Mouse (Mus musculus) ES-Bruce4 (cell line): ENCODE results near the gene Gm45618. TPM values are rescaled to one million over a fixed set of nuclear protein-coding genes. Genes with fewer than 3 reads are reported as not detected.
"Not testable (repeated sequence)": the region's sequence is repeated elsewhere in the genome, so short reads cannot be mapped to it uniquely, and the experiment has no call there.

Source experiments
- H3K27ac ChIP-seq: 2 replicates; pipeline ENCODE4 v1.5.1; 2012; ENCODE audit warnings: low read length, inconsistent platforms; ENCODE audit not compliant: insufficient read depth
- H3K27me3 ChIP-seq: 2 replicates; pipeline ENCODE4 v1.6.1; 2012; ENCODE audit warnings: mild to moderate bottlenecking, low read length, inconsistent platforms; ENCODE audit not compliant: control insufficient read depth, poor library complexity, insufficient read depth, severe bottlenecking
- H3K36me3 ChIP-seq: 2 replicates; pipeline ENCODE4 v1.6.1; 2012; ENCODE audit warnings: inconsistent platforms, mild to moderate bottlenecking, low read length, moderate library complexity; ENCODE audit not compliant: control insufficient read depth, poor library complexity, insufficient read depth, severe bottlenecking
- H3K4me1 ChIP-seq: one replicate; pipeline ENCODE4 v1.8.1; 2011; ENCODE audit warnings: low read length; ENCODE audit not compliant: control insufficient read depth, insufficient read depth
- H3K4me3 ChIP-seq: 2 replicates; pipeline ENCODE4 v1.5.1; 2011; ENCODE audit warnings: low read depth, mild to moderate bottlenecking, low read length
- H3K9ac ChIP-seq: 2 replicates; pipeline ENCODE4 v1.6.1; 2012; ENCODE audit warnings: low read depth, mild to moderate bottlenecking, inconsistent platforms; ENCODE audit not compliant: poor library complexity, severe bottlenecking
- H3K9me3 ChIP-seq: replicated peaks from 2 replicates; pipeline ENCODE4 v1.6.1; 2012; ENCODE audit warnings: mild to moderate bottlenecking, low read length, inconsistent platforms; ENCODE audit not compliant: control insufficient read depth, poor library complexity, insufficient read depth, severe bottlenecking
- CTCF ChIP-seq: IDR thresholded peaks from one replicate; pipeline ENCODE4 v1.8.1; 2011; ENCODE audit warnings: low read depth, low read length
- EP300 ChIP-seq: IDR thresholded peaks from 2 replicates; pipeline ENCODE4 v1.6.1; 2011; ENCODE audit warnings: low read depth, low read length; ENCODE audit not compliant: insufficient read depth
- POLR2A ChIP-seq: IDR thresholded peaks from one replicate; pipeline ENCODE4 v1.8.1; 2011; ENCODE audit warnings: low read length; ENCODE audit not compliant: insufficient read depth
- polyA plus RNA-seq: library from polyadenylated mRNA; stranded (reverse); fragments of >200 nt; gene quantifications from 2 replicates; pipeline ENCODE4 v1.2.4, GENCODE M21; 2011; ENCODE audit warnings: low read depth; ENCODE audit not compliant: missing spikeins, insufficient read depth, insufficient read length

Gene Gm45618
- not detected in 2 replicates for polyA plus RNA-seq

DNA sequence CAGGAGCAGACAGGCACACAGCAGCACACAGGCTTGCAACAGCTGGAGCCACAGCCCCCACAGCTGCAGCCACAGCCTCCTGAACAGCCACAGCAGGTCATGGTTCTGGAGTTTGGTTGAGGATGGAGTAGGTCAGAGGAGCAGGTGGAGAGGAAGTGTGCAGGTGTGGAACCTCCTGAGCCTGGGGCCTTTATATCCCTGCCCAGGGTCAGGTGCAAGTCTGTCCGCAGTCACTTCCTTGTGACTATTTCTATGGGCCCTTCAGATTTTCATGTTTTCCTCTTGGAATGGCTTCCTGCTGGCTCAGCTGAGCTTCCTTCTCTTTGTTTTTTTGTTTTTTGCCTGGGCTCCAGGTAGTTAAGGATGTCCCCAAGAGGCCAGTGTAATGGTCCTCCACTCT, at the start of gene Gm45618:
Gene Gm45618, minus strand, starts transcription at position 101 of the 400 bp plus-strand sequence.
- H3K4me3 ChIP-seq, H3K9me3 ChIP-seq, H3K27me3 ChIP-seq, H3K4me1 ChIP-seq, H3K9ac ChIP-seq, H3K27ac ChIP-seq, H3K36me3 ChIP-seq: not testable (repeated sequence)

DNA sequence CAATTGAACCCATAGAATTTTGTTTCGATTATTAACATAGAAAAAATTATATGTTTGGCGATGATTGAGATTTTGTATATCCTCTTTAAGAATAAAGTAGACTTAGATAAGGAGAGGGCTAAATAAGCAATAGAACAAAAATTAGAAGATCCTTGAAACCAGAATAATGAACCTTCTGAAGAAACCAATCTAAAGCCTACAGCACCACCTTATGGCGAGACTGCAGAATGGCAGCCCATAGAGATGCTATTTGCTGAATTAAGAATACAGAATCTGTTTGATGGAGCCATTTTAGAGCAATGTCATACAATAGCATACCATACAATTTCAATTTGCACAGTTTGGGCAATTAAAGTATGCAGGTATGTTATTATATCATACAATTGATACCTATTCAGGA, 49.3 kb upstream of the Gm45618 start:
- no peak overlapping the region for H3K9ac ChIP-seq
- no peak overlapping the region for H3K4me3 ChIP-seq
- no peaks in the 10 kb centered on the region for H3K27me3 ChIP-seq
- H3K27ac ChIP-seq, result no peak overlapping the region
- TF ChIP-seq EP300, result no peak
- no peak for TF ChIP-seq CTCF
- no peak for TF ChIP-seq POLR2A
- H3K4me1 ChIP-seq, result no peaks in the 10 kb centered on the region
- no peaks in the 10 kb centered on the region for H3K9me3 ChIP-seq
- H3K36me3 ChIP-seq, result no peaks in the 10 kb centered on the region

DNA sequence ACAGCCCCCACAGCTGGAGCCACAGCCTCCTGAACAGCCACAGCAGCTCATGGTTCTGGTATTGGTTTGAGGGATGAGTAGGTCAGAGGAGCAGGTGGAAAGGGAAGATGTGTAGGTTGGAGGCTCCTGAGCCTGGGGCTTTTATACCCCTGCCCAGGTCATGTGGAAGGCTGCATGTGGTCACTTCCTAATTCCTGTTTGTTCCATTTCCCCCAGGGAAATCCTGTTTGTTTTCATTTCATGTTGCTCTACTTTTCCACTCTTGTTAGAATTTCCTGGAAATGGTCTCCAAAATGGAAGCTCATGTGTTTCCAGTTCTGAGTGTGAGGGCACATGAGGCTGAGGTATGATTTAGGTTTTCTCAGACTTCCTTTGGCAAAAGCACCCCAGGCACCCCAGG, 45.1 kb upstream of the Gm45618 start, which contains the start of gene Gm4553:
Gene Gm4553, minus strand, starts transcription at position 101 of the 400 bp plus-strand sequence.
- not testable (repeated sequence) for H3K9ac ChIP-seq, H3K36me3 ChIP-seq, H3K4me1 ChIP-seq, H3K27me3 ChIP-seq, H3K9me3 ChIP-seq, H3K4me3 ChIP-seq, H3K27ac ChIP-seq

GRCm38 (mm10) chr7:142159366-142159765, 38.8 kb upstream of the Gm45618 start:
- Histone ChIP-seq H3K27me3 (no peaks in the 10 kb centered on the region), H3K9ac (no peak overlapping the region), H3K4me1 (no peaks in the 10 kb centered on the region), H3K4me3 (no peak overlapping the region), H3K27ac (no peak overlapping the region), H3K36me3 (no peaks in the 10 kb centered on the region), H3K9me3 (no peaks in the 10 kb centered on the region)
- TF ChIP-seq EP300 (no peak), CTCF (no peak), POLR2A (no peak)

GRCm38 (mm10) chr7:142157013-142157412, 36.5 kb upstream of the Gm45618 start, which contains the start of gene Gm29735:
Gene Gm29735 (minus strand): TSS chr7:142157113.
- H3K27me3 ChIP-seq, H3K9ac ChIP-seq, H3K4me1 ChIP-seq, H3K4me3 ChIP-seq, H3K9me3 ChIP-seq, H3K36me3 ChIP-seq, H3K27ac ChIP-seq: not testable (repeated sequence)

DNA sequence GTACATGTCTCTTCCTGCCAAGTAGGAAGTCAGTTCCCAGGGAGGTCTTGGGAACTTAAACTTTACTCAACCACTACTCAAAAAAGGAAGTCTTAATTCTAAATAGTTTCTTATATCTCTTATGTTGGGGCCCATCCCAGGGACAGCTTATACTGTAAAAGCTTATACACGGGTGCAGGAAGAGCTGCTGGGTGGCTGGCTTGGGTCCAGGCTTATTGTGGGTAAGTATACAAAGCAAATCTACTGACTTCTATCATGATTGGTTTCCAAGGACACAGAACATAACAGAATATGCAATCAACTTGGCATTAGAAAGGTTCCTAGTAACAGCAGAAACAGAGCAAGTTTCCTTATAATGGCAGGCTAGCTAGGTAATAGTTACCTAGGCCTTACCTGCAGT, 34.8 kb upstream of the Gm45618 start:
- H3K27me3 ChIP-seq, result no peaks in the 10 kb centered on the region; the same call in 1 of the 2 replicates
- H3K36me3 ChIP-seq, result no peaks in the 10 kb centered on the region
- no peak overlapping the region for H3K27ac ChIP-seq
- no peak overlapping the region for H3K4me3 ChIP-seq
- TF ChIP-seq POLR2A (no peak), CTCF (no peak)
- H3K4me1 ChIP-seq, result no peaks in the 10 kb centered on the region
- no peak overlapping the region for H3K9ac ChIP-seq
- no peaks in the 10 kb centered on the region for H3K9me3 ChIP-seq

DNA sequence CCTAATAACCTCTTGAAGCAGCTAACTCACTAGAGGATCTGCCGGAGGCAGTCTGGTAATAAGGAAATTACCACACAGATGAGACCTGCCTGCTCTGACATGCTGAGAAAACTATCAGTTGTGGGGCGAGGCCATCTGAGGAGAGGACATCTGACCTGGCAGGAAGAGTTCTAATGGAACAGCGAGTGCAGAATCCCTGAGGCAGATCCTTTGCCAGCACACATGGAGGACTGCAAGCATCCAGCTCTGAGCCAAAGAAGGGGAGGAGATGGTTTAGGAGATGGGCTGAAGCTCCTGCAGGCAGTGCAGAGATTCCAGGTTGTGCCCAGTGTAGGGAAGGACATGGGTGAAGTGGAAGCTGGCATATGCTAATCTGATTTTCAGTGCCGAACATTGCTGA, 31.7 kb upstream of the Gm45618 start:
- H3K4me3 ChIP-seq, result no peak overlapping the region
- no peak for TF ChIP-seq POLR2A
- TF ChIP-seq CTCF, result no peak
- no peak for TF ChIP-seq EP300
- H3K27ac ChIP-seq, result no peak overlapping the region
- no peak overlapping the region for H3K9ac ChIP-seq
- no peaks in the 10 kb centered on the region for H3K4me1 ChIP-seq
- H3K27me3 ChIP-seq, result no peaks in the 10 kb centered on the region; the same call in 1 of the 2 replicates
- H3K36me3 ChIP-seq, result no peaks in the 10 kb centered on the region
- H3K9me3 ChIP-seq, result no peaks in the 10 kb centered on the region
